Mouse (Mus musculus): ENCODE measurements around the gene Ppox.

DNA sequence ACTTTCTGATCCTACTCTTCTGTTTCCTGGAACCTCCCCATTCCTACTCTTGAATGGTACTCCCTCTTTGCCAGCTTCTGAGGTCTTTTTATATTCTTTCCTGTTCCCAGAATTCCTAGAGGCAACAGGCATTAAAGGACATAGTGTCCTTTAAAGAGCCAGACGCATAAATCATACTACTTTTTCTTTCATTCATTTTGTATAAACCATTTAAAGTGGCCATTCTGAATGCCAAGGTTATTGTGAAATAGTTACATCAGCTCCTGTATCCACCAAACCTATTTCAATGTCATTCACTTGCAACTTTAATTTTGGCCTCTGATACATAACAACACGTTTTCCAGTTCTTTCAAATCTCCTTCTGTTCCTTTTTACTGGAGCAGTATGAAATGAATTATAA lies 28.3 kb upstream of the Ppox start:
- no peak for TF ChIP-seq POLR2A (IDR thresholded peaks at IDR 0.05; ENCODE audit: low read depth, low read length)
- TF ChIP-seq CTCF (conservative IDR thresholded peaks at IDR 0.05; ENCODE audit: insufficient read depth, insufficient read length, low read depth, low read length) = no peak

Measured in kidney, adult 2 months (tissue).